Mouse (Mus musculus) heart, embryonic 10.5 days (tissue): ENCODE results near the gene Fam180a. TPM values are rescaled to one million over a fixed set of nuclear protein-coding genes. Genes with fewer than 3 reads are reported as not detected.
A peak's percentile ranks its signal among the peaks of the same experiment; 100 is the strongest.

Experiments
- DNase-seq: peaks from one replicate; pipeline ENCODE4 v3.0.0-alpha.2; 2017; ENCODE audit warnings: low spot score
- H3K27ac ChIP-seq: fragments of 300-500 bp; sonication (generic); 2 replicates; pipeline ENCODE4 v1.5.1; 2016; ENCODE audit warnings: mild to moderate bottlenecking
- H3K27me3 ChIP-seq: fragments of 300-500 bp; sonication (generic); 2 replicates; pipeline ENCODE4 v1.6.1; 2016; ENCODE audit warnings: mild to moderate bottlenecking; ENCODE audit not compliant: poor library complexity, insufficient read depth, severe bottlenecking
- H3K36me3 ChIP-seq: fragments of 300-500 bp; sonication (generic); 2 replicates; pipeline ENCODE4 v1.6.1; 2016; ENCODE audit warnings: mild to moderate bottlenecking, moderate library complexity
- H3K4me1 ChIP-seq: fragments of 300-500 bp; sonication (generic); 2 replicates; pipeline ENCODE4 v1.6.1; 2016; ENCODE audit warnings: mild to moderate bottlenecking
- H3K4me3 ChIP-seq: fragments of 300-500 bp; sonication (generic); 2 replicates; pipeline ENCODE4 v1.5.1; 2016; ENCODE audit warnings: mild to moderate bottlenecking, moderate library complexity
- H3K9me3 ChIP-seq: fragments of 300-500 bp; sonication (generic); 2 replicates; pipeline ENCODE4 v1.6.1; 2016; ENCODE audit warnings: mild to moderate bottlenecking, moderate library complexity
- WGBS: fragments of 180-500 bp; shearing (Covaris S2); methylation state at CpG from one replicate; pipeline ENCODE4 v1.1.7; 2016; 5-methylcytosine and 5-hydroxymethylcytosine counted together
- polyA plus RNA-seq: library from polyadenylated mRNA; unstranded; fragments of >200 nt; fragmentation: Nextera tagmentation; extraction: Ambion mirVana; gene quantifications from 2 replicates; pipeline ENCODE4 v1.2.1, GENCODE M21; 2016

The Fam180a gene
- polyA plus RNA-seq, 1 experiment from 2014 or later = 0.08 TPM

DNA sequence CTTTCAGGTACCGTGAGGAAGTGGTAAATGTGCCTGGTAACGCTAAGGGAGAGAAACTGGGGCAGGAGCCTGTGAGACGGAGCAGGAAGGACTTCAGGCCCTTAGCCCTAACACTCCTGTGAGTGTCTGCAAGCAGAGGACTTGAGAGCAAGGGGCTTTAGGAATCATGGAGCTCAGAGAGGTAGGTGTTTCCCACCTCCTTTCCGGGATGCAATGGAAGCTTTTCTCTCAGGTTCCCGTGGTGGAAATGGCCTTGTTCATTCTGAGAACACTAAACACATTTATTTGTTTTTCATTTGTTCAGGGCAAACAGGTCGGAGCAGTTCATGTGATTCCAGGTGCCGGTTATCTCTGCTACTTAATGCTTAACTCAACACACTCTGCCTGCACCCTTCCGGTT lies 11.9 kb upstream of the Fam180a start:
- H3K9me3 ChIP-seq = no peaks in the 10 kb centered on the region
- H3K27me3 ChIP-seq = no peaks in the 10 kb centered on the region
- no peak overlapping the region for H3K4me3 ChIP-seq
- no peak overlapping the region for H3K27ac ChIP-seq
- peaks cover 32% of the 10 kb centered on the region for H3K4me1 ChIP-seq
- 66% methylated on average over 8 of the region's 8 CpGs for WGBS
- H3K36me3 ChIP-seq = no peaks in the 10 kb centered on the region
- DNase-seq = no peak

DNA sequence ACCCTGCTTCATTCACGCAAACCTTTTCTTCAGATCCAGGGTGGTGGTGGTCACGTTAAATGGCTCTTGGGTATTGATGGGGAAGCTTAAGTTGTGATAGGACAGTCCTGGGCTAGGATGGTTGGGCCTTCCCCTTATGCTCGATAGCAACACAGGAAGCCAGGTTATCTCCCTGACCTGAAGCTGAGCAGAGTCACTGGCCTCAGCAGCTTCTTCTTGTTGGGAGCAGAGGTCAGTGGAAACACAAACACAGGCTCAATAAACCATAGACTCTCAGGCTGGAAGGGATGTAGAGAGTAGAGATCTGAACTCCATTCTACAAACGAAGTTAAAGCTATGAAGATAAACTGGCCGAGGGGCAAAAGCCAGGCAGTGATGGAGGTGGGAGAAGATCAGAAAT lies 9.5 kb upstream of the Fam180a start:
- Histone ChIP-seq H3K36me3 (no peaks in the 10 kb centered on the region), H3K4me3 (no peak overlapping the region), H3K27me3 (no peaks in the 10 kb centered on the region)

DNA sequence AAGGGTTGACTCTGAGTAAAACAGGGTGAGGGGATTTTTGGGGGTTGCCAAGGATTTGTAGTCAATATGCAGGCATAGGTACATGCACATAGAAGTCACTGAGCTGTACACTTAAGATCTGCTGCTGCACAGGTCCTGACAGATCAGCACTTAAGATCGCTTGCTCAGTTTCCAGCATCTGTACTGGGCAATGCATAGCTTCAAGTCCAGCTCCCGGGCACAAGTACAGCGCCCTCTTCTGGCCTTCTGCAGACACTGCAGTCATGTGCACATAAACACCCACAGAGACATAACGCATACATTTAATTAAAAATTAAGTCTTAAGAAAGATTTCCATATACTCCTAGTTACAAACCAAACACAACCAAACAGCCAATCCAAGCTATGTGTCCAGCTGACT lies 8.3 kb upstream of the Fam180a start:
- H3K27ac ChIP-seq = no peak overlapping the region
- peaks cover 45% of the 10 kb centered on the region for H3K4me1 ChIP-seq
- no peaks in the 10 kb centered on the region for H3K27me3 ChIP-seq
- no peak for DNase-seq
- no peaks in the 10 kb centered on the region for H3K36me3 ChIP-seq
- H3K4me3 ChIP-seq = no peak overlapping the region
- WGBS = 75% methylated on average over 4 of the region's 4 CpGs
- H3K9me3 ChIP-seq = no peaks in the 10 kb centered on the region

More for the DNA sequence above, 9.5 kb upstream of the Fam180a start:
- DNase-seq = no peak
- Histone ChIP-seq H3K9me3 (no peaks in the 10 kb centered on the region), H3K4me1 (peaks cover 45% of the 10 kb centered on the region), H3K27ac (no peak overlapping the region)
- WGBS = 39% methylated on average over 5 of the region's 5 CpGs

DNA sequence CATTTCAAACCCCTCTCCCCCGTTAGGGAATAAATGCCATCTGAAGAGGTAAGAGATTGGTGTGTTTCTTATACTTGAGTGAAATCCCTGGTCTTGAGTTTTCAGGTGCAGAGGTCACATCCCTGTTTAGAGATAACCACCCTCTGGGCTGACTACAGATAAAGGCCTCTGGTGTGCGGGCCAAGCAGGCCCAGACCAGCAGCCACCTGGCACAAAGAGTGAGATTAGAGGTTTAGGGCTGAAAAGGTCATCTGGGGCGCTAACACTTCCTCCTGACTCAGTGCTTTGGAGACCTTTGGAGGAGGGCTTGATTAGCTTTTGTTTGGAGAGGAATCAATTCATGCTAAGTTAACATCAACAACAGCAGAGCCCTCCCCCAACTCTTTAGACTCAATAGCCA lies 7.7 kb upstream of the Fam180a start:
- WGBS = 16% methylated on average over 3 of the region's 3 CpGs
- Histone ChIP-seq H3K27ac (no peak overlapping the region), H3K4me3 (no peak overlapping the region), H3K9me3 (no peaks in the 10 kb centered on the region), H3K4me1 (peaks cover 40% of the 10 kb centered on the region), H3K27me3 (no peaks in the 10 kb centered on the region), H3K36me3 (no peaks in the 10 kb centered on the region)
- no peak for DNase-seq

DNA sequence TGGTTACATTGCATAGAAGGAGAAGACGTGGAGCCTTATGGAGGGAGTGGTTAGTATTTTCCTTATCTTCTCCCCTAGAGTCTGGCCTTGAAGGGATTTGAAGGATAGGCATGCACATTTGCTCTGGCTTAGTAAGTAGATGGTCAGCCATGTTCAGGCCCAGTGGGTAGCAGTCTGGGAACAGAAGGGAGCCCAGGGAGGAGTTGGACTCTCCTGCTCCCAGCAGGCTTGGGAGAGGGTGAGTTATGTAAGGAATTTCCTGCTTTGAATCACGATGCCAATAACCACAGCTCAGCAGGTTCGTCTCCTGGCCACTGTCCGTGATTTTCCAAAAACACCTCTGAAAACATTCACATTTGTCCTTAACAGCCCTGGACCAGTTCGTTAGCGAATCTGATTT lies 4.9 kb upstream of the Fam180a start:
- no peak for DNase-seq
- Histone ChIP-seq H3K4me3 (no peak overlapping the region), H3K9me3 (no peaks in the 10 kb centered on the region), H3K27ac (0 out of 2 replicates have a peak overlapping the region, but pooled peaks have one; percentile 56), H3K36me3 (no peaks in the 10 kb centered on the region), H3K4me1 (peaks cover 36% of the 10 kb centered on the region), H3K27me3 (peaks cover 1% of the 10 kb centered on the region; the same call in 1 of the 2 replicates)
- WGBS = 31% methylated on average over 6 of the region's 6 CpGs

DNA sequence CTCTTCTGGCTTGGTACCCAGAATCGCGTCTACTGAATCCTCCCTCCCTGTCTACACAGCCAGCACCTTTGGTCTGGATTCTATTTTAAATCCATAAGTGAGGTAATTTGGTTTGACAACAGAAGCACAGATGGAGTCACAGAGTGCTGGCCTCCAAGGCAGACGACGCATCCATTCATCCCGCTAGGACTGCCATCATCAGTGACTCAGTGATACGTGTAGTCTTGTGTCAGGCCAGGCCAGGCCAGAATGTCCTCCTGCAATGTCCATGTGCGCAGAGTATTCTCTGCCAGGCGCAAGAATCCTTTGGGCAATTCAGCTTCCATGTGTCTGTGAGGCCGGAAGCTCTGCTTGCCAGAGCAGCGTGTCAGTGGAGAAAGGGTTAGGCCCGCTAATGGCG lies 4.0 kb upstream of the Fam180a start:
- no peak for DNase-seq
- Histone ChIP-seq H3K27ac (0 out of 2 replicates have a peak overlapping the region, but pooled peaks have one; percentile 11), H3K36me3 (no peaks in the 10 kb centered on the region)

DNA sequence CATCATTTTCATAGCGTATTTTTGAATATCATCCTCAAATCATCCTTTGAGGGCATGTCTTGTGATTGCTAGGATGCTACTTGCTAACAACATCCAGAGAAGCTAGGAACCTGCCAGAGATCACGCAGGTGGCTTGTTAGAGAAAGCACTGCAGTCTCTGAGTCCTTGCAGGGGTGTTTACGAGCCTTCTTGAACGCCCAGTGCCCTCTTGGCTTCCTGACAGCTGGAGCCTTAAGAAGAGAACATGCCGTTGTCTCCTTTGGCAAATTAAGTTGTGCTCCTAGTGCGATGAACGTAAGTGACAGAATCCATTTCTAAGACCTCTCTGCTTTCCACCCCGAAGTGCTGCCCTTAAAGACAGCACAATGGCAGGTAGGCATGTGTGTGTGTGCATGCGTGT lies 1.6 kb downstream of the Fam180a start:
- peaks cover 7% of the 10 kb centered on the region; the same call in 1 of the 2 replicates for H3K27me3 ChIP-seq
- WGBS = 81% methylated on average over 9 of the region's 9 CpGs

More for the DNA sequence above, 4.0 kb upstream of the Fam180a start:
- H3K27me3 ChIP-seq = peaks cover 4% of the 10 kb centered on the region; the same call in 1 of the 2 replicates
- WGBS = 95% methylated on average over 12 of the region's 12 CpGs
- peaks cover 30% of the 10 kb centered on the region for H3K4me1 ChIP-seq
- no peaks in the 10 kb centered on the region for H3K9me3 ChIP-seq
- no peak overlapping the region for H3K4me3 ChIP-seq

DNA sequence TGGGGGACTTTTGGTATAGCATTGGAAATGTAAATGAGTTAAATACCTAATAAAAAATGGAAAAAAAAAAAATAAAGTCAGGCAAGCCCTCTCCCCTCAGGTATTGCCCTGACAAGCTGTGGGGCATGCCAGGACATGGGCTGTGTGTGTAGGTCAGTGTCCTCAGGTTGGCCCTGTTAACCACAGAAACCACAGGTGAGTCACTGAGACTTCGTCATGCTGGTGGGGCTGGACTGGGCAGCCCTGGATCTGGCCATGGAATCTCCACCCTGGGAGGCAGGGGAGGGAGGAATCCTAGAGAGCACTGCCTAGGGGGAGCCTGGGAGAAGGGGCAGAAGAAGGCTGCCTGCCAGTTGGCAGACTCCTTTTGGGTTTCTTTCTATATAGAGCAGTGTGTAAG lies 2.9 kb downstream of the Fam180a start:
- 67% methylated on average over 1 of the region's 1 CpGs for WGBS

More for the DNA sequence above, 1.6 kb downstream of the Fam180a start:
- no peaks in the 10 kb centered on the region for H3K9me3 ChIP-seq
- H3K36me3 ChIP-seq = no peaks in the 10 kb centered on the region
- H3K27ac ChIP-seq = no peak overlapping the region
- DNase-seq = no peak
- peaks cover 18% of the 10 kb centered on the region for H3K4me1 ChIP-seq
- H3K4me3 ChIP-seq = no peak overlapping the region

DNA sequence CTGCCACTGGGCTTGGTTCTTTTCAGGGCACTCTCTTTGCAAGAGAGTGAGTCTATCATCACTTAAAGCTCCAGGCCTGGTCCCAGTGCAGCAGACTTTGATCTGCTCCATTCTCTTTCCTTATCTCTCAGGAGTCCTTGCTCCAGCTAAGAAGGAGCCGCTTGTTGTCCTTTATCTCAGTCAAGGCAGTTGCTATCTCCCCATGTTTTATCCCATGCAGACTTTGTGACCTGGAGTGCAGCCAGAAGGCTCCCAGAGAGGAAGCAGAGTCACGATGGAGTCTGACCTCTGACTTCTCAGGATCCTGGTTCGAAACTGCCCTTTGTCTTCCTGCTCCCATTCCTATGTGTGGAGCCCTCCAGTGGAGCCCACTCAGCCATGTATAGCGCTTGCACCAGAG lies 4.8 kb downstream of the Fam180a start:
- Histone ChIP-seq H3K9me3 (no peaks in the 10 kb centered on the region), H3K4me1 (peaks cover 18% of the 10 kb centered on the region), H3K27ac (no peak overlapping the region), H3K4me3 (no peak overlapping the region), H3K27me3 (peaks cover 11% of the 10 kb centered on the region; the same call in 1 of the 2 replicates), H3K36me3 (no peaks in the 10 kb centered on the region)
- DNase-seq = no peak
- WGBS = 32% methylated on average over 4 of the region's 4 CpGs

More for the DNA sequence above, 2.9 kb downstream of the Fam180a start:
- Histone ChIP-seq H3K27me3 (peaks cover 11% of the 10 kb centered on the region; the same call in 1 of the 2 replicates), H3K9me3 (no peaks in the 10 kb centered on the region), H3K27ac (no peak overlapping the region), H3K36me3 (no peaks in the 10 kb centered on the region), H3K4me1 (peaks cover 18% of the 10 kb centered on the region), H3K4me3 (no peak overlapping the region)
- no peak for DNase-seq

DNA sequence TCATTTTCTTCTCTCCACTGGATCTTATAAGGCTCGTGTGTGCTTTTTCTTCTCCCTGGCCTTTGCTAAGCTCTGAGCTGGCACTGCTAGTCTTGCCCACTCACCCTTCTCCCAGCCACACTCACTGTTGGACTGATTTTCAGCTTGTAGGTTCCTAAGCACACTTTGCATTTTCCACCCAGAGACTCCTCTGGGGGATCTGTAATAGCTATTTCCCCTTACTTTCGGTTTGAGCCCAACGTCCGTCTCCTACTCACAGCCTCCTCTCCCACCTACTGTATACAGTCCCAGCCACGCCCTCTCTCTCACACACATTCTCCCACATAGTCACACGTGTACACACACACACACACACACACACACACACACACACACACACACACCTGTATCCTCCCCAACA lies 6.1 kb downstream of the Fam180a start:
- Histone ChIP-seq H3K27me3 (0 out of 2 replicates have a peak, but pooled peaks cover 7% of the 10 kb centered on the region), H3K4me3 (no peak overlapping the region), H3K9me3 (no peaks in the 10 kb centered on the region), H3K4me1 (peaks cover 19% of the 10 kb centered on the region), H3K36me3 (no peaks in the 10 kb centered on the region), H3K27ac (no peak overlapping the region)
- 86% methylated on average over 6 of the region's 6 CpGs for WGBS
- DNase-seq = no peak

DNA sequence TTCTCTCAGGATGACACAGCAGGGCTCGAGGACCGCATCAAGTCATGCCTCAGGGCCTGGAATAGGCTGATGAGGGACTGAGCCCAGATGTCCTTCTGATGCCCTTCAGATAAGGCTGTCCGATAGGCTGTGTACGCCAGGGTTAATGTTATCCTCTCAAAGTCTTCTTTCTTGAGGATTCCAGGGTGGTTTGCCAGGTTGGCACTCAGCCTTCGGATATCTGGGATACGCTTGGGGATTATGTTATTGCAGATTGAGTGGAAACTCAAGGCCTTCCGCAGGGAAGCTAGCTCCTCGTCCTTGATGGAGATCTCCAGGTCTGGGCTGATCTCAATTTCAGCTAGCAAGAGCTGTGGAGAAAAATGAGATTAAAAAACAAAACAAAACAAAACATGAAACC lies 12.4 kb downstream of the Fam180a start:
- Histone ChIP-seq H3K4me1 (peaks cover 10% of the 10 kb centered on the region; the same call in 1 of the 2 replicates), H3K27me3 (0 out of 2 replicates have a peak, but pooled peaks cover 4% of the 10 kb centered on the region), H3K4me3 (no peak overlapping the region), H3K27ac (no peak overlapping the region), H3K36me3 (no peaks in the 10 kb centered on the region), H3K9me3 (no peaks in the 10 kb centered on the region)
- no peak for DNase-seq
- 88% methylated on average over 8 of the region's 8 CpGs for WGBS

DNA sequence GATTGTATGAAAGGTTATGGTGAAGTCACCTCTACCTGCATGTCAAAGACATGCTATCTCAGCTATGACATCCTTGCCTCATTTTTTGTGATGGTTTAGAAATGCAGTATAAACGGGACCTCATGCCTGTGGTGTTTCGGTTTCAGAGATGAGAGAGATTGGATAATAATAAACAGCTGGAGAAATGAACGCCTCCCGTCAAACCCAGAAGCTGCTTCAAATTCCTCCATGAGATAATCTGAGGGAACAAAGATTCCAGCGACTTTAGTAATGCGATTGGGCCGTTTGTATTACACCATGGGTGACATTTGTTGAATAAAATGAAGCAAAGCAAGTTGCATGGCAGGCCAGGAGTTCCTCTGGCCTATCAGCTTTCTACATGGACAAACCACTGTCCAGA lies 16.5 kb downstream of the Fam180a start:
- H3K4me1 ChIP-seq = peaks cover 10% of the 10 kb centered on the region; the same call in 1 of the 2 replicates
- no peak overlapping the region for H3K4me3 ChIP-seq
- WGBS = 59% methylated on average over 7 of the region's 7 CpGs
- DNase-seq = no peak
- no peaks in the 10 kb centered on the region for H3K36me3 ChIP-seq
- H3K27ac ChIP-seq = no peak overlapping the region
- no peaks in the 10 kb centered on the region for H3K9me3 ChIP-seq
- no peaks in the 10 kb centered on the region for H3K27me3 ChIP-seq

DNA sequence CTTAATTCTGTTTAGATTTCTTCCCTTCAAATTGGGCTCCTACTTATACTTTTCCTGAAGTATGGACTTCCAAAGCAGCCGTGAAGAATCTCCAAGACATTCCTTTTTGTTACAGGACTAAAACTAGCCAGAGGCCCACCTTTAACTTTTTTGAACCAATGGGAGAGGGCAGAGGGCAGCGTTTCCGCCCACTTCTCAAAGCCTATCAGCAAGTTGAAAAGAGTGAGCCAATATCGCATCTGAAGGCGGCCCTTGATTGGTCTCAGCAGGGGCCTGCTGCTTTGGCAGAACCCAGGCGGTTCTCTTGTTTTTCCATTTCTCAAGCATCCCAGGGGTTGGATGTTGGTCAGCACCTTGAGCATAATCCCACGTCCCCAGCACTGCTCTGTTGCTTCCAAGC lies 17.9 kb downstream of the Fam180a start, which contains the start of gene Slc13a4:
Slc13a4 (minus strand) TSS at position 95 of the 400 bp plus-strand sequence.
- Histone ChIP-seq H3K36me3 (no peaks in the 10 kb centered on the region), H3K27ac (no peak within 1 kb of the TSS), H3K4me1 (peaks cover 10% of the 10 kb centered on the region; the same call in 1 of the 2 replicates), H3K9me3 (no peaks in the 10 kb centered on the region), H3K27me3 (no peaks in the 10 kb centered on the region), H3K4me3 (no peak within 1 kb of the TSS)
- no peak for DNase-seq
- 18% methylated on average over 7 of the region's 7 CpGs for WGBS

DNA sequence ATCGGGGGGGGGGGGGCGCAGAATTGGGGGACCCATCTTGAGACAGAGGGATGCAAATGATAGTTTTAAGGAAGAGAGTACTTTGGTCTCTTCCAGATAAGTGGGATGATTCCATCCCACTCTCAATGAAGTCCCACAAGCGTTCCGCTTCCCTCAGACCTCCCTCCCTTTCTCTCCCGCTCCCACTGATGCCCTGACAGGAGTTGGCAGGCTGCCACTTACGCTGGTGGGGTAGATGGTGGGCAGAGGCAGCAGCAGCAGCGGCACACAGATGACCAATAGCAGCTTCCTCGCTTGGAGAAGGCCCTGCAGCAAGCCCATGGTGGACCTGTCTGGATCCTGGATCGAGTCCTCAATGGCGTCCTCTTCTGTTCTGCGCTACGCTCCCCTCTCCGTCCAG lies 18.8 kb downstream of the Fam180a start:
- 75% methylated on average over 13 of the region's 13 CpGs for WGBS
- no peak for DNase-seq
- H3K4me1 ChIP-seq = peaks cover 10% of the 10 kb centered on the region; the same call in 1 of the 2 replicates
- no peak overlapping the region for H3K27ac ChIP-seq
- H3K36me3 ChIP-seq = no peaks in the 10 kb centered on the region
- no peak overlapping the region for H3K4me3 ChIP-seq
- H3K27me3 ChIP-seq = no peaks in the 10 kb centered on the region
- H3K9me3 ChIP-seq = no peaks in the 10 kb centered on the region
